Mouse (Mus musculus) limb, embryonic 13.5 days (tissue): ENCODE results near the gene Gm5039. TPM values are rescaled to one million over a fixed set of nuclear protein-coding genes. Genes with fewer than 3 reads are reported as not detected.
"Not testable (repeated sequence)": the region's sequence is repeated elsewhere in the genome, so short reads cannot be mapped to it uniquely, and the experiment has no call there.

ENCODE experiments used
- ATAC-seq: fragments of 200-750 bp; cut with Nextera tagmentation; 2 replicates; pipeline ENCODE4 v1.8.0; 2017; ENCODE audit warnings: low read depth, moderate number of reproducible peaks, moderate TSS enrichment; ENCODE audit not compliant: low FRiP score
- H3K27ac ChIP-seq: fragments of 300-500 bp; sonication (generic); 2 replicates; pipeline ENCODE4 v1.5.1; 2015; ENCODE audit warnings: inconsistent platforms, mild to moderate bottlenecking, moderate library complexity
- H3K27me3 ChIP-seq: fragments of 300-500 bp; sonication (generic); 2 replicates; pipeline ENCODE4 v1.6.1; 2015; ENCODE audit warnings: mild to moderate bottlenecking, inconsistent platforms
- H3K36me3 ChIP-seq: fragments of 300-500 bp; sonication (generic); 2 replicates; pipeline ENCODE4 v1.6.1; 2015; ENCODE audit warnings: inconsistent platforms, mild to moderate bottlenecking, moderate library complexity
- H3K4me1 ChIP-seq: fragments of 300-500 bp; sonication (generic); 2 replicates; pipeline ENCODE4 v1.6.1; 2015; ENCODE audit warnings: inconsistent platforms
- H3K4me2 ChIP-seq: fragments of 300-500 bp; sonication (generic); replicated peaks from 2 replicates; pipeline ENCODE4 v1.6.1; 2015; ENCODE audit warnings: inconsistent platforms, mild to moderate bottlenecking, moderate library complexity
- H3K4me3 ChIP-seq: fragments of 300-500 bp; sonication (generic); 2 replicates; pipeline ENCODE4 v1.5.1; 2015; ENCODE audit warnings: moderate library complexity, mild to moderate bottlenecking, inconsistent platforms
- H3K9ac ChIP-seq: fragments of 300-500 bp; sonication (generic); 2 replicates; pipeline ENCODE4 v1.6.1; 2015; ENCODE audit warnings: mild to moderate bottlenecking, inconsistent platforms
- H3K9me3 ChIP-seq: fragments of 300-500 bp; sonication (generic); 2 replicates; pipeline ENCODE4 v1.6.1; 2016; ENCODE audit warnings: inconsistent platforms
- WGBS: fragments of 180-500 bp; shearing (Covaris S2); methylation state at CpG from one replicate; pipeline ENCODE4 v1.1.7; 2015; 5-methylcytosine and 5-hydroxymethylcytosine counted together
- polyA plus RNA-seq: library from polyadenylated mRNA; unstranded; fragments of >200 nt; fragmentation: Nextera tagmentation; extraction: Ambion mirVana; gene quantifications from 2 replicates; pipeline ENCODE4 v1.2.1, GENCODE M21; 2015

Gene Gm5039
- polyA plus RNA-seq, 1 experiment from 2014 or later, result not detected

DNA sequence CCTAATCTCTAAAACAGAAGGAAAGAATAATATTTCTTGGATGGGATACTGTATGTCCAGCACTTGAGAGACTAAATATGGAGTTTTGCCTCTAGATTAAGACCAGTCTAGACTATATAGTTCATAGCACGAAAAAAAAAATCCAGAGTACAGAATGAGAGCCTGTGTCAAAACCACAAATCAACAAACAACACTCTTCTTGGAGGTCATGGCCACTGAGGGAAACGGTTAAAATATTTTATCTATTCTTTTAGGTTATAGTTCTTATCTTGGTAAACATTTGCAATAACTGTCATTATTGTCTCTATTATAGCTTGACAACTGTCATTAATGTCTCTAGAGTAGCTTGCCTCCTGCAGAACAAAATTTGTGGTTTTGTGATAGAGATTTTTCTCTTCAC is 26.7 kb downstream of the Gm5039 start:
- not testable (repeated sequence) for H3K4me1 ChIP-seq, ATAC-seq, H3K4me3 ChIP-seq, H3K27me3 ChIP-seq, H3K9ac ChIP-seq, H3K4me2 ChIP-seq, H3K27ac ChIP-seq, H3K9me3 ChIP-seq, H3K36me3 ChIP-seq
- WGBS, result 74% methylated on average over 2 of the region's 2 CpGs

DNA sequence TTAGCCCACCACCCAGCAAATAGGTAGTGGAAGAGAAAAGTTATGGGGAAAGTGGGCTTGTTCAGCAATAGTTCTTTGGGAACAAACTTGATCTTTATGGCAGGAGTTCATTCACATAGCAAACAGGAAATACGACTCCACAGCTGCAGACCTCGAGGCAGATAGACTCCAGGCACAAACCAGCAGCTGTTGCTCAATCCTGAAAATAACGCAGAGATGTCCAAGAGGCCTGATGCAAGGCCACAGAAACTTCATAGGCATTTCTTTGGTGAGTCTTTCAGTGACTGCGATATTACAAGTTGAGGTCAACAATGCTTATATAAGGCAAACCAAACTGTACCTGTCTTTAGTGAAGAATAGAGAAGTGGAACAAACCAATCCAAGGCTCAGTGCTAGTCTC is 30.7 kb downstream of the Gm5039 start:
- not testable (repeated sequence) for H3K27me3 ChIP-seq, H3K4me2 ChIP-seq, H3K9ac ChIP-seq, ATAC-seq, H3K4me3 ChIP-seq, H3K4me1 ChIP-seq, H3K27ac ChIP-seq, H3K36me3 ChIP-seq, H3K9me3 ChIP-seq
- WGBS, result 58% methylated on average over 4 of the region's 4 CpGs

DNA sequence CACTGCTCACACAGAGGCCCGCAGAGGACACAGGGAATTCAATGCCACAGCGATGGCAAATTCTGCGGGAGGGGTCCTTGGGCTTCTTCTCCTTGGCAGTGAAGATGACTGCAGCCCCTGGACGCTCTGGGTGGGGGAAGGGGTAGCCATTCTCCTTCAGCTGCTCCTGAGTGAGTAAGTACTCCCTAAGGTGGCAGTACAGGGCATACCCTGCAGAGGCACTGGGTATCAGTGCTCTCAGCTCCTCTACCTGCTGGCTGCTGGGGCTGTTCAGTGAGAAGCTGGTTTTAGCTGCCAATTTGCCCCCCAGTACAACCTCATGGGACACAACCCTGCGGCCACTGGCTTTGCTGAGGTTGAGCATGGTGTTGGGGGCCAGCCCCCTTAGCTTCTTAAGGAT is 38.6 kb downstream of the Gm5039 start:
- not testable (repeated sequence) for H3K4me3 ChIP-seq, H3K27me3 ChIP-seq, ATAC-seq, H3K9me3 ChIP-seq, H3K4me1 ChIP-seq, H3K9ac ChIP-seq, H3K4me2 ChIP-seq, H3K27ac ChIP-seq, H3K36me3 ChIP-seq
- WGBS, result 94% methylated on average over 5 of the region's 5 CpGs

DNA sequence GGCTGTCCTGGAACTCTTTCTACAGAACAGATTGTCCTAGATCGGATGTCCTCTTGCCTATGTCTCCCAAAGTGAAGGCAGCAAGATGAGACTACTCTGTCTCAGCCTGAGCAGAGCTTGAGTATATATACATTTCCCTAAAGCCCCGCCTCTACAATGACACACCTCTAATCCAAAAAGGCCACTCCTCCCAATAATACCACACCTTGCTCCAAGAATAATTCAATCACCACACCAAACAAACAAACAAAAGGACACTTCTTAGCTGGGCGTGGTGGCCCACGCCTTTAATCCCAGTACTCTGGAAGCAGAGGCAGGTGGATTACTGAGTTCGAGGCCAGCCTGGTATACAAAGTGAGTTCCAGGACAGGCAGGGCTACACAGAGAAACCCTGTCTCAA is 49.4 kb downstream of the Gm5039 start, which contains the start of gene Gm5662:
Gm5662 (minus strand) TSS at position 101 of the 400 bp plus-strand sequence.
- not testable (repeated sequence) for H3K4me1 ChIP-seq, H3K4me2 ChIP-seq, H3K27me3 ChIP-seq, H3K36me3 ChIP-seq, H3K4me3 ChIP-seq, H3K9ac ChIP-seq, ATAC-seq, H3K9me3 ChIP-seq, H3K27ac ChIP-seq
- 83% methylated on average over 5 of the region's 5 CpGs for WGBS

Other genes starting within 250 kb of the Gm5039 start
- gene Gm16368, start 240.3 kb downstream of the Gm5039 start, polyA plus RNA-seq, result not detected in 2 replicates
- not detected in 2 replicates for gene Gm10436, start 141.9 kb downstream of the Gm5039 start, polyA plus RNA-seq
- not detected in 2 replicates for gene Gm8332, start 73.9 kb downstream of the Gm5039 start, polyA plus RNA-seq
- gene Gm5662, start 49.5 kb downstream of the Gm5039 start, polyA plus RNA-seq, result not detected in 2 replicates
- gene Adck1, start 36.5 kb upstream of the Gm5039 start, polyA plus RNA-seq, result 22.4 and 23.3 TPM in 2 replicates